Mouse (Mus musculus) kidney, adult 2 months (tissue): Measurements from ENCODE around the gene Arl5c. TPM values are rescaled to one million over a fixed set of nuclear protein-coding genes. Genes with fewer than 3 reads are reported as not detected.

Source experiments
- DNase-seq: peaks from one replicate; pipeline ENCODE4 v3.0.0; 2021
- H3K27ac ChIP-seq: fragments of 200-500 bp; 2 replicates; pipeline ENCODE4 v1.5.1; 2012; ENCODE audit warnings: low read depth, low read length, control low read depth, inconsistent platforms; ENCODE audit not compliant: insufficient read depth
- H3K27me3 ChIP-seq: fragments of 200-500 bp; replicated peaks from 2 replicates; pipeline ENCODE4 v1.6.1; 2012; ENCODE audit warnings: mild to moderate bottlenecking, moderate library complexity, low read length, inconsistent platforms; ENCODE audit not compliant: control insufficient read depth, insufficient read depth
- H3K36me3 ChIP-seq: fragments of 200-500 bp; 2 replicates; pipeline ENCODE4 v1.6.1; 2012; ENCODE audit warnings: mild to moderate bottlenecking, moderate library complexity, low read length, inconsistent platforms; ENCODE audit not compliant: control insufficient read depth, insufficient read depth
- H3K4me1 ChIP-seq: fragments of 200-500 bp; 2 replicates; pipeline ENCODE4 v1.6.1; 2011; ENCODE audit warnings: low read length; ENCODE audit not compliant: control insufficient read depth, insufficient read depth
- H3K4me3 ChIP-seq: fragments of 200-500 bp; 2 replicates; pipeline ENCODE4 v1.5.1; 2011; ENCODE audit warnings: mild to moderate bottlenecking, low read depth, low read length, control low read depth; ENCODE audit not compliant: insufficient read depth
- CTCF ChIP-seq: fragments of 200-500 bp; conservative IDR thresholded peaks from 2 replicates; pipeline ENCODE4 v1.5.1; 2011; ENCODE audit warnings: low read depth, mild to moderate bottlenecking, control low read depth, low read length, moderate library complexity, mixed read lengths; ENCODE audit not compliant: insufficient read depth, insufficient read length
- POLR2A ChIP-seq: fragments of 200-500 bp; IDR thresholded peaks from one replicate; pipeline ENCODE4 v1.6.1; 2011; ENCODE audit warnings: low read depth, low read length, control low read depth
- WGBS: fragments of 180-500 bp; shearing (Covaris S2); methylation state at CpG from one replicate; pipeline ENCODE4 v1.1.7; 2018; 5-methylcytosine and 5-hydroxymethylcytosine counted together
- polyA plus RNA-seq: library from polyadenylated mRNA; depleted of rRNA; stranded (reverse); fragments of >200 nt; gene quantifications from 2 replicates; pipeline ENCODE4 v1.2.3, GENCODE M21; 2012

Arl5c gene
- polyA plus RNA-seq, 1 experiment = 2.8 TPM

- H3K27ac ChIP-seq = no peak overlapping the region
- no peaks in the 10 kb centered on the region for H3K27me3 ChIP-seq
- H3K4me3 ChIP-seq = no peak overlapping the region
- WGBS = 35% methylated on average over 4 of the region's 4 CpGs
- H3K36me3 ChIP-seq = 0 out of 2 replicates have a peak, but pooled peaks cover 3% of the 10 kb centered on the region
- no peak for DNase-seq
- no peaks in the 10 kb centered on the region for H3K4me1 ChIP-seq
- no peak for TF ChIP-seq CTCF
- no peak for TF ChIP-seq POLR2A
Observed at GRCm38 (mm10) chr11:98034840-98035239, 38.9 kb upstream of the Arl5c start.

- H3K4me1 ChIP-seq = no peaks in the 10 kb centered on the region
- no peak overlapping the region for H3K4me3 ChIP-seq
- DNase-seq = no peak
- peaks cover 3% of the 10 kb centered on the region; the same call in 1 of the 2 replicates for H3K36me3 ChIP-seq
- no peak for TF ChIP-seq CTCF
- TF ChIP-seq POLR2A = no peak
- no peak overlapping the region for H3K27ac ChIP-seq
- 81% methylated on average over 5 of the region's 5 CpGs for WGBS
- H3K27me3 ChIP-seq = no peaks in the 10 kb centered on the region
Observed at GRCm38 (mm10) chr11:98034061-98034460, 38.1 kb upstream of the Arl5c start.

- WGBS = 5% methylated on average over 5 of the region's 5 CpGs
- no peak overlapping the region for H3K4me3 ChIP-seq
- peaks cover 6% of the 10 kb centered on the region; the same call in 1 of the 2 replicates for H3K36me3 ChIP-seq
- H3K27me3 ChIP-seq = no peaks in the 10 kb centered on the region
- no peaks in the 10 kb centered on the region for H3K4me1 ChIP-seq
- H3K27ac ChIP-seq = no peak overlapping the region
- DNase-seq = peak; percentile 69
- TF ChIP-seq CTCF (peak; percentile 87), POLR2A (no peak)
Observed at GRCm38 (mm10) chr11:98031443-98031770, 35.4 kb upstream of the Arl5c start.

GRCm38 (mm10) chr11:98030701-98031442 lies 34.9 kb upstream of the Arl5c start:
- Histone ChIP-seq H3K4me1 (peaks cover 4% of the 10 kb centered on the region; the same call in 1 of the 2 replicates), H3K4me3 (no peak overlapping the region), H3K36me3 (peaks cover 6% of the 10 kb centered on the region; the same call in 1 of the 2 replicates), H3K27me3 (no peaks in the 10 kb centered on the region), H3K27ac (no peak overlapping the region)
- WGBS = 56% methylated on average over 5 of the region's 5 CpGs
- TF ChIP-seq CTCF (no peak), POLR2A (no peak)
- no peak for DNase-seq

- no peak for DNase-seq
- 9% methylated on average over 7 of the region's 7 CpGs for WGBS
Observed at GRCm38 (mm10) chr11:98027785-98028184, 31.8 kb upstream of the Arl5c start.

GRCm38 (mm10) chr11:98027297-98027688 lies 31.3 kb upstream of the Arl5c start:
- WGBS = under 1% methylated on average over 18 of the region's 18 CpGs
- Histone ChIP-seq H3K4me1 (peaks cover 4% of the 10 kb centered on the region; the same call in 1 of the 2 replicates), H3K27ac (peak overlapping the region; percentile 92), H3K4me3 (peak overlapping the region; percentile 98), H3K27me3 (no peaks in the 10 kb centered on the region), H3K36me3 (peaks cover 6% of the 10 kb centered on the region; the same call in 1 of the 2 replicates)
- no peak for DNase-seq
- TF ChIP-seq POLR2A (no peak), CTCF (no peak)

More at GRCm38 (mm10) chr11:98027785-98028184, 31.8 kb upstream of the Arl5c start:
- Histone ChIP-seq H3K4me3 (peak overlapping the region; percentile 98), H3K36me3 (peaks cover 6% of the 10 kb centered on the region; the same call in 1 of the 2 replicates), H3K4me1 (peaks cover 4% of the 10 kb centered on the region; the same call in 1 of the 2 replicates), H3K27ac (no peak overlapping the region), H3K27me3 (no peaks in the 10 kb centered on the region)
- TF ChIP-seq CTCF (no peak), POLR2A (no peak)

- Histone ChIP-seq H3K4me1 (peaks cover 4% of the 10 kb centered on the region; the same call in 1 of the 2 replicates), H3K27ac (peak within 1 kb of the TSS; percentile 92), H3K4me3 (peak within 1 kb of the TSS; percentile 98), H3K36me3 (peaks cover 6% of the 10 kb centered on the region; the same call in 1 of the 2 replicates), H3K27me3 (no peaks in the 10 kb centered on the region)
- TF ChIP-seq POLR2A = peak; percentile 97
- TF ChIP-seq CTCF = no peak
- WGBS = under 1% methylated on average over 65 of the region's 69 CpGs
- peak; percentile 95 for DNase-seq
Observed at GRCm38 (mm10) chr11:98026570-98027296, 30.8 kb upstream of the Arl5c start, which contains the start of gene Rpl19. Gene Rpl19 (plus strand): TSS chr11:98026710.
